Mouse (Mus musculus): Measurements from ENCODE around the gene Akt1. TPM values are rescaled to one million over a fixed set of nuclear protein-coding genes. Genes with fewer than 3 reads are reported as not detected.

Akt1 gene
- polyA plus RNA-seq (2021; fragmentation: Nextera tagmentation): 23.3 and 46.2 TPM in 2 replicates
- long read RNA-seq, experiment 1, transcript Akt1-201 (14 exons, 2,690 nt): major isoform, 91 of 163 reads
- long read RNA-seq, experiment 1, partial matches to known transcripts: 44 of 163 reads
- long read RNA-seq, experiment 1, other reads (novel, unspliced or antisense): 28 of 163 reads
- long read RNA-seq, experiment 2, transcript Akt1-201 (14 exons, 2,690 nt): major isoform, 6 of 48 reads
- long read RNA-seq, experiment 2, partial matches to known transcripts: 26 of 48 reads
- long read RNA-seq, experiment 2, other reads (novel, unspliced or antisense): 16 of 48 reads

GRCm38 (mm10) chr12:112674132-112675011 is at the start of gene Akt1:
Akt1 (minus strand) TSS chr12:112674884.

GRCm38 (mm10) chr12:112720216-112720615 is 45.5 kb upstream of the Akt1 start, which contains the start of gene Cep170b:
Cep170b (plus strand) TSS chr12:112720455.

GRCm38 (mm10) chr12:112678555-112679026 is 3.9 kb upstream of the Akt1 start, which contains the start of gene Zbtb42:
Zbtb42 (plus strand) TSS chr12:112678828.

GRCm38 (mm10) chr12:112644180-112644854 is 30.4 kb downstream of the Akt1 start, which contains the start of gene Siva1:
Siva1 (plus strand) TSS chr12:112644679.

GRCm38 (mm10) chr12:112619686-112620353 is 54.9 kb downstream of the Akt1 start, which contains the start of gene Adssl1:
Adssl1 (plus strand) TSS chr12:112620045.

Other genes with a start within 250 kb of the Akt1 start
- gene A530016L24Rik, start 185.4 kb downstream of the Akt1 start, polyA plus RNA-seq (2021; fragmentation: Nextera tagmentation): 0.05 and 0.10 TPM in 2 replicates
- gene Tmem179, start 158.1 kb downstream of the Akt1 start, polyA plus RNA-seq (2021; fragmentation: Nextera tagmentation): 120 and 123 TPM in 2 replicates
- gene Inf2, start 86.1 kb downstream of the Akt1 start, polyA plus RNA-seq (2021; fragmentation: Nextera tagmentation): 36.8 and 43.2 TPM in 2 replicates
- gene Adssl1, start 54.8 kb downstream of the Akt1 start, polyA plus RNA-seq (2021; fragmentation: Nextera tagmentation): 30.0 and 34.8 TPM in 2 replicates
- gene Siva1, start 30.2 kb downstream of the Akt1 start, polyA plus RNA-seq (2021; fragmentation: Nextera tagmentation): 68.9 and 85.7 TPM in 2 replicates
- 0.39 and 0.63 TPM in 2 replicates for gene Zbtb42, start 3.9 kb upstream of the Akt1 start, polyA plus RNA-seq (2021; fragmentation: Nextera tagmentation)
- 27.8 and 28.2 TPM in 2 replicates for gene Cep170b, start 45.6 kb upstream of the Akt1 start, polyA plus RNA-seq (2021; fragmentation: Nextera tagmentation)
- gene Pld4, start 85.8 kb upstream of the Akt1 start, polyA plus RNA-seq (2021; fragmentation: Nextera tagmentation): 10.1 and 11.4 TPM in 2 replicates
- gene Ahnak2, start 127.8 kb upstream of the Akt1 start, polyA plus RNA-seq (2021; fragmentation: Nextera tagmentation): 0.54 and 0.58 TPM in 2 replicates
- 16.4 and 21.1 TPM in 2 replicates for gene Clba1, start 134.1 kb upstream of the Akt1 start, polyA plus RNA-seq (2021; fragmentation: Nextera tagmentation)
- gene Cdca4, start 154.5 kb upstream of the Akt1 start, polyA plus RNA-seq (2021; fragmentation: Nextera tagmentation): 10.4 and 12.2 TPM in 2 replicates
- gene Gpr132, start 193.3 kb upstream of the Akt1 start, polyA plus RNA-seq (2021; fragmentation: Nextera tagmentation): not detected in 2 replicates

All from left cerebral cortex, adult 6 months (tissue).